ENCODE assay signal across 8 mouse cellular contexts in genomic region chr19:57272824-57273613, GRCm38 (mm10). TPM values are rescaled to one million over a fixed set of nuclear protein-coding genes. Genes with fewer than 3 reads are reported as not detected.
A peak's percentile ranks its signal among the peaks of the same experiment; 100 is the strongest.
DNase-seq lines count a peak whose midpoint lies in the region; ATAC-seq and TF ChIP-seq lines count a peak whose summit lies in the region.

No protein-coding gene starts in this region.

- no peaks in the 10 kb centered on the region for H3K27me3 ChIP-seq in kidney, postnatal 0 days (ENCODE audit: insufficient read depth, low read length)
- no peaks in the 10 kb centered on the region for H3K27me3 ChIP-seq in liver, embryonic 14.5 days (ENCODE audit: control insufficient read depth, insufficient read depth, low read length)

- H3K27ac ChIP-seq in kidney, postnatal 0 days = peak overlapping the region; percentile 82; the same call in 1 of the 2 replicates
- no peak overlapping the region for H3K27ac ChIP-seq in liver, embryonic 14.5 days

- ATAC-seq in kidney, postnatal 0 days (replicated peaks; ENCODE audit: low FRiP score, low read depth) = peak; percentile 26; the same call in 1 of the 2 replicates
- peak; percentile 34; the same call in 1 of the 2 replicates for ATAC-seq in liver, embryonic 14.5 days (ENCODE audit: insufficient read depth)
- ATAC-seq in erythroblast, adult 5-6 weeks (replicated peaks; ENCODE audit: low FRiP score, poor library complexity, severe bottlenecking) = no peak

- TF ChIP-seq EP300 in liver, embryonic 14.5 days (IDR thresholded peaks at IDR 0.05; ENCODE audit: low read depth) = no peak

- H3K36me3 ChIP-seq in kidney, postnatal 0 days (ENCODE audit: insufficient read depth, low read length) = no peaks in the 10 kb centered on the region
- H3K36me3 ChIP-seq in liver, embryonic 14.5 days (replicated peaks; ENCODE audit: control insufficient read depth, insufficient read depth, low read depth) = no peaks in the 10 kb centered on the region

- no peaks in the 10 kb centered on the region for H3K9me3 ChIP-seq in kidney, postnatal 0 days (replicated peaks; ENCODE audit: low read length)
- no peaks in the 10 kb centered on the region for H3K9me3 ChIP-seq in liver, embryonic 14.5 days (ENCODE audit: control insufficient read depth, low read length)

- H3K4me2 ChIP-seq in kidney, postnatal 0 days (ENCODE audit: low read length) = no peak overlapping the region
- H3K4me2 ChIP-seq in liver, embryonic 14.5 days (ENCODE audit: low read depth) = peak overlapping the region; percentile 28

- 46% methylated on average over 13 of the region's 13 CpGs for WGBS in kidney, postnatal 0 days
- WGBS in liver, embryonic 14.5 days (ENCODE audit: insufficient replicate concordance) = 28% methylated on average over 13 of the region's 13 CpGs

- H3K9ac ChIP-seq in kidney, postnatal 0 days (ENCODE audit: low read depth, low read length) = no peak overlapping the region
- H3K9ac ChIP-seq in liver, embryonic 14.5 days (replicated peaks) = no peak overlapping the region

- no peak overlapping the region for H3K4me3 ChIP-seq in kidney, postnatal 0 days (replicated peaks; ENCODE audit: low read depth, low read length)
- peak overlapping the region in 1 of 2 experiments; percentile 16; a peak in 1 of 4 replicates for H3K4me3 ChIP-seq in liver, embryonic 14.5 days (ENCODE audit: insufficient read depth in 1 of 2, low read depth in 2 of 2, low read length in 2 of 2)

- DNase-seq in 3134 (ENCODE audit: extremely low read depth, insufficient read length, low spot score) (peak; percentile 86), ES-CJ7 (ENCODE audit: low read depth, low spot score) (peak; percentile 55)
- DNase-seq in cerebellum, postnatal 10 days = peak; percentile 73 to 80
- DNase-seq in heart, adult 18-20 months = peak; percentile 85 to 91
- peak; percentile 54 for DNase-seq in kidney, postnatal 0 days (ENCODE audit: low spot score)
- peak in 1 of 3 experiments; percentile 22 for DNase-seq in liver, embryonic 14.5 days (ENCODE audit: low read depth in 3 of 3, low spot score in 3 of 3)
- peak; percentile 62 to 71 for DNase-seq in right cerebral cortex, adult 2 months (ENCODE audit: low spot score in 2 of 2)

- no peak for TF ChIP-seq CTCF in kidney, postnatal 0 days (IDR thresholded peaks at IDR 0.05; ENCODE audit: low read depth)
- no peak for TF ChIP-seq CTCF in liver, embryonic 14.5 days (IDR thresholded peaks at IDR 0.05; ENCODE audit: low read depth)

- peaks cover 17% of the 10 kb centered on the region for H3K4me1 ChIP-seq in kidney, postnatal 0 days (replicated peaks; ENCODE audit: insufficient read depth, low read length)
- H3K4me1 ChIP-seq in liver, embryonic 14.5 days (replicated peaks; ENCODE audit: control insufficient read depth in 2 of 2, insufficient read depth in 2 of 2, low read length in 1 of 2) = peaks cover 0 to 17% of the 10 kb centered on the region in 2 experiments; a peak in 2 of 4 replicates

RNA-seq across cellular contexts. Expression of gene Ablim1, which starts 41.7 kb away (rescaled TPM):
- total RNA-seq in heart, adult 18-20 months (2021) = 100 to 1,000 TPM; 384 to 401 TPM
- polyA plus RNA-seq in kidney, postnatal 0 days (2015; fragmentation: Nextera tagmentation; extraction: Ambion mirVana) = 40.5 and 41.2 TPM in 2 replicates
- 2.8 and 3.0 TPM in 2 replicates for polyA plus RNA-seq in liver, embryonic 14.5 days (2012; rRNA removed)
- 4.7 and 6.3 TPM in 2 replicates for polyA plus RNA-seq in liver, embryonic 14.5 days (2014; fragmentation: Nextera tagmentation; extraction: Ambion mirVana)
- total RNA-seq in erythroblast, adult 5-6 weeks (2015; ENCODE audit: low replicate concordance) = 0.42 and 1.5 TPM in 2 replicates
- total RNA-seq in erythroblast, adult 5-6 weeks (2017; ENCODE audit: low replicate concordance) = 0.84 and 1.0 TPM in 2 replicates

Comparison
In these comparisons a context has a peak if more than half of its experiments do, and no peak if none do; other contexts are left out.
1. RNA of gene Ablim1, which starts 41.7 kb away (total RNA-seq): 384 to 401 TPM in heart, adult 18-20 months; 0.42 to 1.5 TPM in erythroblast, adult 5-6 weeks; every median in the first group is over 100 times any median in the second.